Mouse (Mus musculus) erythroid progenitor cell, adult 5-6 weeks (primary cell): ENCODE data around the gene Prmt9. TPM values are rescaled to one million over a fixed set of nuclear protein-coding genes. Genes with fewer than 3 reads are reported as not detected.
A peak's percentile ranks its signal among the peaks of the same experiment; 100 is the strongest.

Source experiments
- ATAC-seq: replicated peaks from 2 replicates; pipeline ENCODE4 v1.8.0; 2016; ENCODE audit warnings: moderate number of reproducible peaks, mild to moderate bottlenecking, moderate TSS enrichment, inconsistent platforms; ENCODE audit not compliant: poor library complexity, low FRiP score, severe bottlenecking
- total RNA-seq, 2 experiments: library from RNA; stranded (forward) in 1 of 2; stranded (reverse) in 1 of 2; fragments of 150-400 nt in 1 of 2; fragments of 186-747, 209-891 nt in 1 of 2; gene quantifications; 2 replicates each; pipeline versions ENCODE4 v1.2.3 to v1.2.4; 2015 to 2017; ENCODE audit warnings: low replicate concordance in 2 of 2

Prmt9 gene
- total RNA-seq, 2 experiments from 2014 or later, result 3.9 to 9.6 TPM

GRCm38 (mm10) chr8:77524906-77525305 lies 24.3 kb upstream of the Prmt9 start:
- no peak for ATAC-seq

- ATAC-seq, result no peak
These were observed 23.1 kb upstream of the Prmt9 start for GRCm38 (mm10) chr8:77526130-77526529.

- no peak for ATAC-seq
These were observed 14.7 kb upstream of the Prmt9 start for GRCm38 (mm10) chr8:77534358-77534992.

DNA sequence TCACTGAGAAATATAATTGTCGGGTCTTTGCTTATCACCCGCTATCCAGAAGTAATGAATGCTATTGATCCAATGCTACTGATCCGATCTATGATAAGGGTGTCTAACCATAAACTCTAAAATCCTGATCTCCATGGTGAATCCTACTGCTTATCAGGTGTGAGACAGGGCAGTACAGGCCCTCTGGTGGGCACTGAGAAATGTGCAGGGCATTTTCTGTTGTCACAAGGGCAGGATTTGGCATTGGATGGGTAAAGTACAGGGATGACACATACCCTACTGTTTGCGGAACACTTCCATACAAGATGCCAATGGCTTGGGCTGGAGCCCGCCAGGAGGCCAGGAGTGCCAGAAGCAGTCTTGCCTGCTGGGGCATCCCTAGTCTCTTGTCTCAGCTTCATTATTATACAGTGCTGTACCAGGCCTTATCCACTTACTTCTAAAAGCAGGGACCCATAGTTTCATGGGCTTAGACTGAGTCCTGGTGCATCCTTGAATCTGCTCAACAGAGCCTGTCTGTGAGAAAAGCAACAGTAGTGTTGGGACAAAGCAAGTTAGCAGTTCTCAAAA lies 14.1 kb upstream of the Prmt9 start:
- peak; percentile 42; the same call in 1 of the 2 replicates for ATAC-seq

DNA sequence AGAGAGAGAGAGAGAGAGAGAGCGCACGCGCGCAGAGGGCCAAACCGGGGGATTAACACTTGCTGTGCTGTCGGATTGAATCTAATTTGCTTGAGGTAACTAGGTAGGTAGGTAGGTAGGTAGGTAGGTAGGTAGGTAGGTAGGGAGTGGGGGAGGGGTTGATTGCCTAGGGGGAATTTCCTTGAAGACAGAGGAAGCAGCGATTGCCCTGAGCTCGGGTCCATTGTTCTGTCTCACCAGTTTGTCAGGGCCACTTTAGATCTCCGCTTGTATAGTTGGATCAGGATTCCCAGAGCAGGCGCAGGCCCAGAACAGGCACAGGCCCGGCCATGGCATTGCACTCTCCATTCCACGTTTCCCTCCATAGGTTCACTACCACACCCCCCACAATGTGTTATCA lies 12.4 kb upstream of the Prmt9 start:
- no peak for ATAC-seq

- ATAC-seq, result no peak
These were observed 10.9 kb upstream of the Prmt9 start for GRCm38 (mm10) chr8:77538256-77538655.

GRCm38 (mm10) chr8:77543152-77543777 lies 5.9 kb upstream of the Prmt9 start:
- ATAC-seq, result no peak

- ATAC-seq, result no peak
These were observed 4.8 kb upstream of the Prmt9 start for GRCm38 (mm10) chr8:77544428-77544827.

DNA sequence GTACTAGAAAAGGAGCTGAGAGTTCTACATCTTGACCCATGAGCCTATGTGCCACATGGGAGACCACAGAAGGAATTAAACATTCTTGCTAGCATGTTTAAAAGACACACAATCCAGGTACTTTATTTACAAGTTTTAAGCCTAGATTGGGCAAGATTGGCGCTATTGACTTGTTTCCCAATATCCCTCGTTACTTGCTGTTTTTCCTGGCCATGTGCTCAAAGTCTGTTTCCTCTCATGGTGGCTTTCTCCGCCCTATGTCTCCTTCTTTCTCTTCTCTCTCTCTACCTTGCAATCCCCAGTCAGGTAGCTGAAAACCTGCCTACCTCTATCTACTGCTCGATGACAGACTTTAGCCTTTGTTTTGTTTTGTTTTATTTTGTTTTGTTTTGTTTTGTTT lies 3.6 kb upstream of the Prmt9 start:
- ATAC-seq, result no peak

- peak; percentile 69 for ATAC-seq
These were observed 834 bp downstream of the Prmt9 start for GRCm38 (mm10) chr8:77549881-77550580.

DNA sequence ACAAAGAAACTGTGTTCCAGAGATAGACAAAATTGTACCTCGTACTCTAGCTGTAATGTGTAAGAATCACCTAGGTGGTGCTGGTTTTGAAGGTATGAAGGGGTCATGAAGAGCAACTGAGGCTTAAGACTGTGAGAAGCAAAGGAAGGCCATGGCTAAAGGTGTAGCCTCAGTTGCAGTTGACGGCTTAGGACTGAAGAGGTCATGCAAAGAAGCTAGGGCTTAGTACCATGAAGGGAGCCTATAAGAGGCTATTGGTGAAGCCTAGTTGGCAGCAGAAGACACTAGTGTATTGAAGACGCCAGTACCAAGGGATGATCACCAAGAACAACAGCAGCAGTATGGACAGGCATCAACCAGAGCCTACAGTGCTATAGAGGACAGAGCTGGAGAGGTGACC lies 3.3 kb downstream of the Prmt9 start:
- no peak for ATAC-seq

- no peak for ATAC-seq
These were observed 12.2 kb downstream of the Prmt9 start for GRCm38 (mm10) chr8:77561441-77561840.

- no peak for ATAC-seq
These were observed 25.0 kb downstream of the Prmt9 start for GRCm38 (mm10) chr8:77574229-77574628.

DNA sequence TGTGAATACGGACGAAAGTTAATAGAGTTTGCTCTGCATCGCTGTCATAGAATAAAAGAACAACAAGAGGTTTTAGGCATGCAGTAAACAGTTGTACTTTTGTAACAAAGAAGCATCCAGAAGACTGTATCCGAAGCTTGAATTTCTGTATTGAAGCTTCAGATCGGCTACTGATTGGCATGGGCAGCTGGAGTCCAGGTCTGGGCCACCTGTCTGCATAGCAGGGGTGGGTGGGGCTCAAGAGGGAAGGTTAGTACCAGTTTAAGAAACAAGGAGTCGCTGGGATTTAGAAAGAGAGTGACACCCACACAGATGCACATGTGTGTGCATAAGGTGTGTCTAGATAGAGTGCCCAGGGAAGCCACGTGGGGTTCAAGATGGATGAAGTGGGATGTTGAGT lies 28.5 kb downstream of the Prmt9 start:
- no peak for ATAC-seq

DNA sequence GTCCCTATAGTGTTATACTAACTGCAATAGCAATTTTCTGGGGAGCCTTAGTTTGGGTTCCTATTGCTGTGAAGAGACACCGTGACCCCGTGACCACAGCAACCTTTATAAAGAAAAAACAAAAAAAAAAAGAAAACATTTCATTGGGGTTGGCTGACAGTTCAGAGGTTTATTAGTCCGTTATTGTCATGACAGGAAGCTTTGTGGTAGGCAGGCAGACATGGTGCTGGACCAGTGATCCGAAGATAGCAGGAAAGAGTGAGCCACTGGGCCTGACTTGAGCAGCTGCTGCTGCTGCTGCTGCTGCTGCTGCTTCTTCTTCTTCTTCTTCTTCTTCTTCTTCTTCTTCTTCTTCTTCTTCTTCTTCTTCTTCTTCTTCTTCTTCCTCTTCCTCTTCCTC lies 35.0 kb downstream of the Prmt9 start:
- ATAC-seq, result no peak

DNA sequence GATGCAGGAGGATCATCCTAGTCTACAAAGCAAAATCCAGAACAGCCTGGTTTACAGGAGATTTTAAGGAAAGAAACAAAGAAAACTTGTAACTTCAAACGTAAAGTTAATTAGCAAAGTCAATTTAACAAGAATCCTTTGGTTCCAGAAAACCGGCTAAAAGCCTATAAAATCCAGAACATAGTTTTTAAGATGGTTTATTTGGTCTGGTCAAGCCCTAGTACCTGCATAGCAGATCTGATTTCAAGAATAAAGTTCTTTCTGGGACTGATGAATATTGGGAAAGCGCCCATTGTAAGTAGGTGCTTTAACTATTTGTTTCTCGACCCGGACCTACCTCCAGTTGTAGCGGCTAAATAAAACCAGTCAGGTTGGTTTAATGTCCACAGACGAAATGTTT lies 60.4 kb downstream of the Prmt9 start:
- ATAC-seq, result no peak

- peak; percentile 87 for ATAC-seq
These were observed 61.3 kb downstream of the Prmt9 start, which contains the start of gene Tmem184c for GRCm38 (mm10) chr8:77610374-77610969. TSS of gene Tmem184c (minus strand) at chr8:77610698.

DNA sequence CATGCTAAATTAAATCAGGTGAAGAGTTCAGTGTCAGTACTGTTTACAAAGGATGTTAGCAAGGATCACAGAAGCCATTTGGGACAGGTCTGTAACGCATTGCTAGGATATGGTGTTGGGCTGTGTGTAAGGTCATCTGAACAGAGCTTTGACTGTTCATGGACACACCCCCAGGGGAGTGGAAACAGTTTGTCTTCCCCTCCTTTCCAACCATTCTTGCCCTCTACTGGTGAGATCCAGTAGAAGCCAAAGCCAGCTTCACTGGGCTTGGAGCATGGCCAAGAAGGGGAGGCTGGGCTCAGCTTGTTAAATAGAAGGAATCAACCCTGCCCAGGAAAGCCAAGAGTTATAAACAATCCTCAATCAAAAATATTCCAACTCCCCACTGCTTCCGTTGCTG lies 68.7 kb downstream of the Prmt9 start:
- no peak for ATAC-seq

- ATAC-seq, result no peak
These were observed 74.5 kb downstream of the Prmt9 start for GRCm38 (mm10) chr8:77623677-77624209.

- ATAC-seq, result no peak
These were observed 80.8 kb downstream of the Prmt9 start for GRCm38 (mm10) chr8:77629858-77630537.
